Mouse (Mus musculus) MEL (cell line): ENCODE measurements around the gene Mob3b. TPM values are rescaled to one million over a fixed set of nuclear protein-coding genes. Genes with fewer than 3 reads are reported as not detected.

Experiments used
- DNase-seq: peaks from one replicate; pipeline ENCODE4 v3.0.0; 2011; ENCODE audit warnings: low read depth, low spot score
- H3K27ac ChIP-seq: 2 replicates; pipeline ENCODE4 v1.5.1; 2012; ENCODE audit warnings: low read depth, mild to moderate bottlenecking, control low read depth, low read length, moderate library complexity; ENCODE audit not compliant: control insufficient read depth
- H3K27me3 ChIP-seq, 2 experiments: fragments of 150-350 bp in 1 of 2; sonication (generic) in 1 of 2; 2 replicates each; pipeline ENCODE4 v1.6.1; 2012; ENCODE audit warnings: low read length in 2 of 2, mild to moderate bottlenecking in 2 of 2, improper control_type of control experiment in 1 of 2, moderate library complexity in 1 of 2; ENCODE audit not compliant: insufficient read depth in 2 of 2, control insufficient read depth in 1 of 2
- H3K36me3 ChIP-seq, 2 experiments: 2 replicates each; pipeline ENCODE4 v1.6.1; 2012 to 2014; ENCODE audit warnings: low read length in 2 of 2, improper control_type of control experiment in 1 of 2, inconsistent platforms in 1 of 2, mild to moderate bottlenecking in 1 of 2; ENCODE audit not compliant: insufficient read depth in 2 of 2, control insufficient read depth in 1 of 2
- H3K4me1 ChIP-seq, 2 experiments: fragments of 150-350 bp in 1 of 2; sonication (generic) in 1 of 2; 2 replicates each; pipeline ENCODE4 v1.6.1; 2012; ENCODE audit warnings: low read length in 2 of 2, improper control_type of control experiment in 1 of 2, mild to moderate bottlenecking in 1 of 2; ENCODE audit not compliant: insufficient read depth in 2 of 2, control insufficient read depth in 1 of 2
- H3K4me3 ChIP-seq, 2 experiments: fragments of 150-350 bp in 1 of 2; sonication (generic) in 1 of 2; 2 replicates each; pipeline ENCODE4 v1.5.1; 2012; ENCODE audit warnings: low read depth in 2 of 2, low read length in 2 of 2, mild to moderate bottlenecking in 2 of 2, moderate library complexity in 2 of 2, control low read depth in 1 of 2, improper control_type of control experiment in 1 of 2; ENCODE audit not compliant: control insufficient read depth in 1 of 2, insufficient read depth in 1 of 2
- H3K79me2 ChIP-seq: 2 replicates; pipeline ENCODE4 v1.6.1; 2012; ENCODE audit warnings: mild to moderate bottlenecking, low read length, moderate library complexity; ENCODE audit not compliant: control insufficient read depth, poor library complexity, insufficient read depth
- H3K9ac ChIP-seq: 2 replicates; pipeline ENCODE4 v1.6.1; 2012; ENCODE audit warnings: low read depth, mild to moderate bottlenecking, control low read depth, low read length, moderate library complexity; ENCODE audit not compliant: control insufficient read depth, poor library complexity, severe bottlenecking
- H3K9me3 ChIP-seq: fragments of 150-350 bp; sonication (generic); replicated peaks from 2 replicates; pipeline ENCODE4 v1.6.1; 2012; ENCODE audit warnings: mild to moderate bottlenecking, low read length, improper control_type of control experiment, moderate library complexity; ENCODE audit not compliant: insufficient read depth
- BHLHE40 ChIP-seq: IDR thresholded peaks from 2 replicates; pipeline ENCODE4 v1.6.1; 2012; ENCODE audit warnings: low read depth, mild to moderate bottlenecking, inconsistent platforms, low read length, improper control_type of control experiment, borderline replicate concordance
- CHD1 ChIP-seq: IDR thresholded peaks from 2 replicates; pipeline ENCODE4 v1.6.1; 2012; ENCODE audit warnings: low read depth, mild to moderate bottlenecking, inconsistent platforms, low read length, improper control_type of control experiment
- CHD2 ChIP-seq: IDR thresholded peaks from 2 replicates; pipeline ENCODE4 v1.6.1; 2011; ENCODE audit warnings: low read length, improper control_type of control experiment
- CTCF ChIP-seq, 3 experiments: IDR thresholded peaks in 2 of 3; conservative IDR thresholded peaks in 1 of 3; 2 replicates each; pipeline ENCODE4 v1.5.1; 2011 to 2012; ENCODE audit warnings: low read length in 3 of 3, low read depth in 2 of 3, mild to moderate bottlenecking in 2 of 3, improper control_type of control experiment in 1 of 3, inconsistent platforms in 1 of 3, mixed read lengths in 1 of 3, moderate library complexity in 1 of 3; ENCODE audit not compliant: control insufficient read depth in 1 of 3, insufficient read depth in 1 of 3, poor library complexity in 1 of 3, severe bottlenecking in 1 of 3
- ELF1 ChIP-seq: IDR thresholded peaks from 2 replicates; pipeline ENCODE4 v1.6.1; 2014; ENCODE audit warnings: low read depth, mild to moderate bottlenecking, inconsistent platforms, low read length, improper control_type of control experiment, moderate library complexity
- EP300 ChIP-seq, 2 experiments: IDR thresholded peaks; 2 replicates each; pipeline ENCODE4 v1.6.1; 2011; ENCODE audit warnings: improper control_type of control experiment in 2 of 2, low read length in 2 of 2, low read depth in 1 of 2, mild to moderate bottlenecking in 1 of 2
- HCFC1 ChIP-seq: IDR thresholded peaks from 2 replicates; pipeline ENCODE4 v1.6.1; 2012; ENCODE audit warnings: low read depth, mild to moderate bottlenecking, inconsistent platforms, low read length, improper control_type of control experiment, moderate library complexity
- JUND ChIP-seq: IDR thresholded peaks from 2 replicates; pipeline ENCODE4 v1.6.1; 2011; ENCODE audit warnings: low read depth, mild to moderate bottlenecking, improper control_type of control experiment, low read length
- MEF2A ChIP-seq: IDR thresholded peaks from 2 replicates; pipeline ENCODE4 v1.6.1; 2014; ENCODE audit warnings: low read depth, mild to moderate bottlenecking, inconsistent platforms, low read length, improper control_type of control experiment; ENCODE audit not compliant: poor library complexity, insufficient replicate concordance, severe bottlenecking; ENCODE audit errors: extremely low read depth
- MYC ChIP-seq: IDR thresholded peaks from 2 replicates; pipeline ENCODE4 v1.6.1; 2011; ENCODE audit warnings: low read depth, mild to moderate bottlenecking, low read length, improper control_type of control experiment, moderate library complexity
- NELFE ChIP-seq: IDR thresholded peaks from 2 replicates; pipeline ENCODE4 v1.6.1; 2011; ENCODE audit warnings: low read depth, low read length, improper control_type of control experiment
- POLR2A ChIP-seq, 2 experiments: IDR thresholded peaks; 2 replicates each; pipeline ENCODE4 v1.6.1; 2011 to 2012; ENCODE audit warnings: low read length in 2 of 2, mild to moderate bottlenecking in 2 of 2, control low read depth in 1 of 2, improper control_type of control experiment in 1 of 2, low read depth in 1 of 2, moderate library complexity in 1 of 2; ENCODE audit not compliant: control insufficient read depth in 1 of 2, insufficient read depth in 1 of 2, poor library complexity in 1 of 2
- RCOR1 ChIP-seq: IDR thresholded peaks from 2 replicates; pipeline ENCODE4 v1.6.1; 2012; ENCODE audit warnings: low read depth, mild to moderate bottlenecking, inconsistent platforms, low read length, improper control_type of control experiment
- SIN3A ChIP-seq: IDR thresholded peaks from 2 replicates; pipeline ENCODE4 v1.6.1; 2012; ENCODE audit warnings: low read length, improper control_type of control experiment, inconsistent platforms
- SMC3 ChIP-seq: IDR thresholded peaks from 2 replicates; pipeline ENCODE4 v1.6.1; 2011; ENCODE audit warnings: low read depth, low read length, improper control_type of control experiment
- TAL1 ChIP-seq: IDR thresholded peaks from 2 replicates; pipeline ENCODE4 v1.6.1; 2012; ENCODE audit warnings: mild to moderate bottlenecking, inconsistent platforms, low read length, moderate library complexity, mixed read lengths
- TCF12 ChIP-seq: IDR thresholded peaks from 2 replicates; pipeline ENCODE4 v1.6.1; 2014; ENCODE audit warnings: low read depth, mild to moderate bottlenecking, inconsistent platforms, low read length, improper control_type of control experiment, moderate library complexity
- UBTF ChIP-seq: IDR thresholded peaks from 2 replicates; pipeline ENCODE4 v1.6.1; 2012; ENCODE audit warnings: low read depth, mild to moderate bottlenecking, inconsistent platforms, low read length, improper control_type of control experiment, moderate library complexity, borderline replicate concordance; ENCODE audit not compliant: insufficient read depth
- USF2 ChIP-seq, 2 experiments: IDR thresholded peaks; 2 replicates each; pipeline ENCODE4 v1.6.1; 2011 to 2012; ENCODE audit warnings: improper control_type of control experiment in 2 of 2, low read length in 2 of 2, borderline replicate concordance in 1 of 2, inconsistent platforms in 1 of 2, low read depth in 1 of 2, mild to moderate bottlenecking in 1 of 2; ENCODE audit not compliant: insufficient read depth in 1 of 2
- ZKSCAN1 ChIP-seq: IDR thresholded peaks from 2 replicates; pipeline ENCODE4 v1.6.1; 2012; ENCODE audit warnings: low read depth, mild to moderate bottlenecking, inconsistent platforms, low read length, improper control_type of control experiment, moderate library complexity
- polyA plus RNA-seq, 2 experiments: library from polyadenylated mRNA; stranded (reverse) in 1 of 2; unstranded in 1 of 2; fragments of >175 nt in 1 of 2; fragments of >200 nt in 1 of 2; gene quantifications; 2 replicates each; pipeline versions ENCODE4 v1.2.1 to v1.2.4; 2012; ENCODE audit warnings: low replicate concordance in 2 of 2, low read depth in 1 of 2; ENCODE audit not compliant: insufficient read length in 2 of 2, insufficient read depth in 1 of 2, missing spikeins in 1 of 2
- total RNA-seq: library from RNA; depleted of rRNA; stranded (reverse); fragments of 300-350 nt; gene quantifications from 2 replicates; pipeline ENCODE4 v1.2.3, GENCODE M21; 2012

The Mob3b gene
- total and polyA plus RNA-seq, 3 experiments: 3.8 to 4.2 TPM; not detected in 1

- TF ChIP-seq TCF12 (no peak), JUND (peak; percentile 39; the same call in 1 of the 2 replicates), RCOR1 (no peak)
- TF ChIP-seq, all 39 proteins: peak for 1
- Histone ChIP-seq H3K27ac (no peak overlapping the region), H3K4me1 (no peaks in the 10 kb centered on the region), H3K4me3 (no peak overlapping the region), H3K9ac (no peak overlapping the region), H3K36me3 (no peaks in the 10 kb centered on the region), H3K9me3 (no peaks in the 10 kb centered on the region), H3K79me2 (no peaks in the 10 kb centered on the region), H3K27me3 (no peaks in the 10 kb centered on the region)
- DNase-seq: peak; percentile 36
Observed at GRCm38 (mm10) chr4:35117144-35117543, 40.1 kb downstream of the Mob3b start.

- Histone ChIP-seq H3K27ac (no peak overlapping the region), H3K9ac (no peak overlapping the region), H3K79me2 (no peaks in the 10 kb centered on the region), H3K9me3 (no peaks in the 10 kb centered on the region), H3K36me3 (no peaks in the 10 kb centered on the region), H3K4me3 (no peak overlapping the region), H3K4me1 (no peaks in the 10 kb centered on the region), H3K27me3 (no peaks in the 10 kb centered on the region)
- no peak for DNase-seq
- TF ChIP-seq ZKSCAN1 (no peak), MEF2A (no peak), JUND (no peak), CHD1 (no peak), BHLHE40 (no peak), CHD2 (no peak), USF2 (IDR thresholded peaks at IDR 0.05; ENCODE audit: borderline replicate concordance in 1 of 2, insufficient read depth in 1 of 2, low read depth in 1 of 2, low read length in 2 of 2) (no peak), EP300 (IDR thresholded peaks at IDR 0.05; ENCODE audit: low read depth in 1 of 2, low read length in 2 of 2) (no peak), CTCF (IDR thresholded peaks at IDR 0.05 in 2 of 3, conservative IDR thresholded peaks at IDR 0.05 in 1 of 3; ENCODE audit: control insufficient read depth in 1 of 3, insufficient read depth in 1 of 3, low read depth in 2 of 3, low read length in 3 of 3, poor library complexity in 1 of 3, severe bottlenecking in 1 of 3) (no peak), ELF1 (no peak), TAL1 (no peak), HCFC1 (no peak), NELFE (no peak)
Observed at GRCm38 (mm10) chr4:35115933-35116332, 41.4 kb downstream of the Mob3b start.

- Histone ChIP-seq H3K4me3 (no peak overlapping the region), H3K79me2 (no peaks in the 10 kb centered on the region), H3K36me3 (no peaks in the 10 kb centered on the region), H3K27ac (no peak overlapping the region), H3K9me3 (no peaks in the 10 kb centered on the region), H3K27me3 (no peaks in the 10 kb centered on the region), H3K9ac (no peak overlapping the region), H3K4me1 (no peaks in the 10 kb centered on the region)
- TF ChIP-seq RCOR1 (no peak), MYC (no peak), CHD1 (no peak), UBTF (no peak), SMC3 (no peak), TCF12 (no peak), SIN3A (no peak), POLR2A (IDR thresholded peaks at IDR 0.05; ENCODE audit: control insufficient read depth in 1 of 2, insufficient read depth in 1 of 2, low read depth in 1 of 2, low read length in 2 of 2, poor library complexity in 1 of 2) (no peak)
- no peak for DNase-seq
Observed at GRCm38 (mm10) chr4:35114950-35115349, 42.3 kb downstream of the Mob3b start.
